Mouse (Mus musculus): ENCODE results near the gene Cnih1. TPM values are rescaled to one million over a fixed set of nuclear protein-coding genes. Genes with fewer than 3 reads are reported as not detected.
"Not testable (repeated sequence)": the region's sequence is repeated elsewhere in the genome, so short reads cannot be mapped to it uniquely, and the experiment has no call there.

The Cnih1 gene
- polyA plus RNA-seq, 1 experiment from 2014 or later: 178 TPM

DNA sequence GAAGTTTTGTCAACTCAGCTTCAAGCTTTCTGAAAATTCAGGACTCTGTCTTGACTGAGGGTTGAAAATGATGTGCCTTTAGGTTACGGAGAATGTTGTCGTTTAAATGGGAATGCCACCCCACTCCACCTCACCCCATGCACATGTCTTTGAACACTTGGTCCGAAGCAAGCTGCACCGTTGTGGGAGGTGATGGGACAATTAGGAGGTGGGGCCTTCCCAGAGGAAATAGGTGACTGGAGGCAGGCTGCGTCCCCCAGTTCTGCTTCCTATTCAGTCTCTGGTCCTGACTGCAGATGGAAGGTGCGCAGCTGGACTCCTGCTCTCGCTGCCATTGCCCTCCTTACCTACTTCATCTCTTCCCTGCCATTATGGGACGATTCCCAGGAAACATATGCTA lies 32.4 kb downstream of the Cnih1 start:
- Histone ChIP-seq H3K4me3 (no peak overlapping the region), H3K4me1 (peaks cover under 1% of the 10 kb centered on the region), H3K27me3 (no peaks in the 10 kb centered on the region), H3K4me2 (replicated peaks) (no peak overlapping the region), H3K27ac (replicated peaks) (no peak overlapping the region), H3K9ac (replicated peaks) (no peak overlapping the region), H3K36me3 (no peaks in the 10 kb centered on the region), H3K9me3 (no peaks in the 10 kb centered on the region)
- WGBS: 94% methylated on average over 8 of the region's 8 CpGs
- no peak for ATAC-seq (ENCODE audit: low FRiP score, low read depth)

DNA sequence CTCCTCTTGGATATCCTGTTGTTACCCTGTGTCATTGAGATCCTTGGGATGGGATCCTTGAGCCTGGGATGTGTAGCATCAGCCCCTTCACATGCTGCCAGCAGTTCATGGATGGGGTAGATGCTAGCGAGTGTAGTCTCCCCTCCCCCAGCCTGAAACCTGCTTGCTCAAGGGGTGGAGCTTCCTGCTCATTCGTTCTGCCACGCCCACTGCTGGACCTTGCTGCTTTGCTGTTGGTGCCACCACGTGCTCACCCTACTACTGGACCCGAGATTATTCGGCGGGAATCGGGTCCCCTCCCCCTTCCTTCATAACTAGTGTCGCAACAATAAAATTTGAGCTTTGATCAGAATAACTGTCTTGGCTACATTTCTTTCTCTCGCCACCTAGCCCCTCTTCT lies 33.8 kb downstream of the Cnih1 start:
- ATAC-seq (ENCODE audit: low FRiP score, low read depth); H3K4me2 ChIP-seq (replicated peaks): not testable (repeated sequence)
- 73% methylated on average over 10 of the region's 10 CpGs for WGBS

DNA sequence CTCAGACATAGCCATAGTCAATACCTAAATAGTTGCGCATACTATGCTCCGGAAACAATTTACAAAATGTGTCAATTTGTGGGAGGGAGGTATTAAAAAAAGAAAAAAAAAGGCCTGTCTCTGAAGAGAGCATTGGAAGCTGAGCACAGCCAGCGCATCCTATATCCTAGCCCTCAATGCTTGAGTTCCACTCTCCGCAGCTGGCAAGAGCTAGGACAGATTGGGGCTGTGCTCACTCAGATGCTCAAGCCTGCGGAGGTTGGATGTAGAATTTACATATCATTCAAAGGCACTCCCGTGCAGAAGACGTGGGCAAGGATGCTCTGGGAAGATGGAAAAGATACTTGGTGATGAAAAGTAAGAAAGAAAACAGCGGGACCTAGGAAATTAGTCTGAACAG lies 42.8 kb downstream of the Cnih1 start:
- Histone ChIP-seq H3K9me3 (no peaks in the 10 kb centered on the region), H3K27me3 (no peaks in the 10 kb centered on the region), H3K4me1 (no peaks in the 10 kb centered on the region), H3K9ac (replicated peaks) (no peak overlapping the region), H3K4me3 (no peak overlapping the region), H3K4me2 (replicated peaks) (no peak overlapping the region), H3K36me3 (no peaks in the 10 kb centered on the region), H3K27ac (replicated peaks) (no peak overlapping the region)
- 97% methylated on average over 8 of the region's 8 CpGs for WGBS
- ATAC-seq (ENCODE audit: low FRiP score, low read depth): no peak

More for the DNA sequence above, 33.8 kb downstream of the Cnih1 start:
- not testable (repeated sequence) for H3K27ac ChIP-seq (replicated peaks); H3K9me3 ChIP-seq; H3K27me3 ChIP-seq; H3K9ac ChIP-seq (replicated peaks); H3K4me3 ChIP-seq; H3K4me1 ChIP-seq; H3K36me3 ChIP-seq

DNA sequence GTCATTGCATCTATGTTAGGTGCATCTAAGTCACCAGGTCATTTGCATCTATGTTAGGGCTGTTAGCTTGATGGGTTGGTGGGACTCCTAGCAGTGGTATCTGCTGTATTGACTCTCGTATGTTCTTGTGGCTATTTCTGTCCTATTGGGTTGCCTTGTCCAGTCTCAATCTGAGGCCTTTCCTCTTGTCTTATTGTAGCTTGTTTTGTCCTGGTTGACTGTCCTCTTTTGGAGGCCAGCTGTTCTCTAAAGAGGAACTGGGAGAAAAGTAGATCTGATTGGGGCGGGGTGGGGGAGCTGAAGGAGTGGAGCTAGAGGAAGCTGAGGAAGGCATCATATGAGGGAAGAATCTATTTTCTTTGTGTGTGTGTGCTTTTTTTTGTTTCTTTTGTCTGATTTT lies 45.5 kb downstream of the Cnih1 start:
- no peak overlapping the region for H3K27ac ChIP-seq (replicated peaks)
- no peaks in the 10 kb centered on the region for H3K27me3 ChIP-seq
- ATAC-seq (ENCODE audit: low FRiP score, low read depth): no peak
- H3K9me3 ChIP-seq: no peaks in the 10 kb centered on the region
- no peaks in the 10 kb centered on the region for H3K36me3 ChIP-seq
- no peak overlapping the region for H3K4me2 ChIP-seq (replicated peaks)
- WGBS: 92% methylated on average over 2 of the region's 2 CpGs
- H3K9ac ChIP-seq (replicated peaks): no peak overlapping the region
- no peak overlapping the region for H3K4me3 ChIP-seq
- no peaks in the 10 kb centered on the region for H3K4me1 ChIP-seq

DNA sequence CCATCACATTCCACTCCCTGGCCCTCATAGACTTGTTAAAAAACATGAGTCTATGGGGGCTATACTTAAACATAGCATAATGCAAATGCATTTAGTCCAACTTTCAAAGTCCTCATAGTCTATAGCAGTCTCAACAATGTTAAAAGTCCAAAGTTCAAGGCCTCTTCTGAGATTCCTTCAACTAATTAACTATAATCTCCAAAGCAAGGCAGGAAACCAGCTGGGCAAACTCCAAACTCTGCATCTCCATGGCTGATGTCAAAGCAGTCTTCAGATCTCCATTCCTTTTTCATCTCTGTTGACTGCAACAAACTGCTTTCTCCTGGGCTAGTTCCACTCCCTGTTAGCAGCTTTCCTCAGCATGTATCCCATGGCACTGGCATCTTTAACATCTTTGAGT lies 50.9 kb downstream of the Cnih1 start:
- not testable (repeated sequence) for H3K27me3 ChIP-seq; H3K27ac ChIP-seq (replicated peaks); H3K4me1 ChIP-seq; H3K4me3 ChIP-seq; H3K9me3 ChIP-seq; H3K36me3 ChIP-seq; H3K4me2 ChIP-seq (replicated peaks); ATAC-seq (ENCODE audit: low FRiP score, low read depth); H3K9ac ChIP-seq (replicated peaks)

DNA sequence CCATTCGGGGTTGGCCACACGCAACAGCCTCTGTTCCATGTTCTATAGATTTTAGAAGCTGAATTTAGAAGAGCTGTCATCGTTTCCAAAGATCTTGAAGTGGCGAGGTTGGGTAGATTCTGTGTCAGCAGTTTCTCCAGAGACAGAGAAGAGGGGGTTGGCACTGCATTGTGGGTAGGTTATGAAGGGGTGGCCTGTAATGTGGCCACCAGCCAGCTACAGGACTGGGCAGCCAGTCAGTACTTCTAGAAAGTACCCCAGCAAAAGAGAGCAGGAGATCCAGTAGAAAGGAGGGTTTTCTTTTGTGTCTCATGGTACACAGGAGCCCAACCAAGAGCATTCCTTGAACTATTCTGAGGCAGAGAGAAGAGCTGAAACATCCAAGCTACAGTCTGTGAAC lies 51.8 kb downstream of the Cnih1 start:
- 97% methylated on average over 4 of the region's 4 CpGs for WGBS
- Histone ChIP-seq H3K27me3 (no peaks in the 10 kb centered on the region), H3K9ac (replicated peaks) (no peak overlapping the region), H3K4me3 (no peak overlapping the region), H3K4me2 (replicated peaks) (no peak overlapping the region), H3K9me3 (no peaks in the 10 kb centered on the region), H3K36me3 (no peaks in the 10 kb centered on the region), H3K27ac (replicated peaks) (no peak overlapping the region), H3K4me1 (no peaks in the 10 kb centered on the region)
- no peak for ATAC-seq (ENCODE audit: low FRiP score, low read depth)

DNA sequence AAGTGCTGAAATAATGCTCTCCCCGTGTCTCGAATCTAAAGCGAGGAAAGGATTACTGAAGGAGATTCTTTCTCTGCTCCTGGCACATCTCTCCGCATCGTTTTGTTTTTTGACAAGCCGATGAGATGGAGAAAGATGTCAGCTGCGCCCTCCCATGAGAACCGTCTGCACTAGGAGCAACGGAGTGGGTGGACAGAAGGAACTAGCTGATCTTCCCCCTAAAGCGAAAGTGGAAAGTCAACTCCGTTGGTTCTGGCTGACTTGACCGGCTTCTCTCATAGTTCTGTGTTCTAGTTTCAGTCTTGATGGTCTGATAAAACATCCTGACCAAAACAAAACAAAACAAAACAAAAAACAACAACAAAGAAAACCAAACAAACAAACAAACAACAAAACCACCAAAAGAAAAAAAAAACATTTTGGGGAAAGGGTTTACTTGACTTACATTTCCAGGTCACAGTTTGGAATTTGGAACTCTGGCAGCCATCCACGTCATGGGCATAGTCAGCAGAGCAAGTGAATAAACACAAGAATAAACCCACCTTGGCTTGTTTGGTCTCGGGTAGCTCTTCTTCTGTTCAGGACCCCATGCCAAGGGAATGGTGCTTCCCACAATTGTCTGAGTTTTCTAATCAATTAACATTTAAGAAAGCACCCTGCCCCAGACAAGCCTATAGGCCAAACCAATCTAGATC lies 53.3 kb downstream of the Cnih1 start:
- ATAC-seq (ENCODE audit: low FRiP score, low read depth): no peak
- WGBS: 88% methylated on average over 14 of the region's 14 CpGs
- no peak overlapping the region for H3K4me2 ChIP-seq (replicated peaks)

DNA sequence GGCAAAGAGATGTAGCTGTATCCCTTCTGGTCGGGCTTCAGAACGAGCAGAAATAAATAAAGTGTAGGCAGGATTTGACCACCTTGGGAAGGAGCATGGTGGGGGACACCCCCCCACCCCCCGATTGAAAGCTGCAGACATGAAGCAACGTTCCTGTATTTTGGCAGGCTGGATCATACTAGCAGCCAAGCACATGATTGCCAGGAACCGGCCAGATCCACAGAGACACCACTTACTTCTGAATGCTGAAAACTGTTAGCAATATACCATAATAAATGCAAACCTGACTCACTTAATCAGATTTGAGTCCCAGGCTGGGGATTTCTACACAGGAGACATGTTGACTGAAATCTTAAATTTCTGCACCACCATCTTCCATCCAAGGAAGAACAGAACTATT lies 53.9 kb downstream of the Cnih1 start:
- Histone ChIP-seq H3K9ac (replicated peaks) (no peak overlapping the region), H3K27ac (replicated peaks) (no peak overlapping the region), H3K36me3 (no peaks in the 10 kb centered on the region), H3K27me3 (no peaks in the 10 kb centered on the region), H3K4me3 (no peak overlapping the region), H3K9me3 (no peaks in the 10 kb centered on the region), H3K4me1 (no peaks in the 10 kb centered on the region), H3K4me2 (replicated peaks) (no peak overlapping the region)
- ATAC-seq (ENCODE audit: low FRiP score, low read depth): no peak
- 87% methylated on average over 5 of the region's 5 CpGs for WGBS

More for the DNA sequence above, 53.3 kb downstream of the Cnih1 start:
- H3K27me3 ChIP-seq: no peaks in the 10 kb centered on the region
- no peak overlapping the region for H3K27ac ChIP-seq (replicated peaks)
- H3K9ac ChIP-seq (replicated peaks): no peak overlapping the region
- no peaks in the 10 kb centered on the region for H3K4me1 ChIP-seq
- H3K4me3 ChIP-seq: no peak overlapping the region
- H3K9me3 ChIP-seq: no peaks in the 10 kb centered on the region
- H3K36me3 ChIP-seq: no peaks in the 10 kb centered on the region

DNA sequence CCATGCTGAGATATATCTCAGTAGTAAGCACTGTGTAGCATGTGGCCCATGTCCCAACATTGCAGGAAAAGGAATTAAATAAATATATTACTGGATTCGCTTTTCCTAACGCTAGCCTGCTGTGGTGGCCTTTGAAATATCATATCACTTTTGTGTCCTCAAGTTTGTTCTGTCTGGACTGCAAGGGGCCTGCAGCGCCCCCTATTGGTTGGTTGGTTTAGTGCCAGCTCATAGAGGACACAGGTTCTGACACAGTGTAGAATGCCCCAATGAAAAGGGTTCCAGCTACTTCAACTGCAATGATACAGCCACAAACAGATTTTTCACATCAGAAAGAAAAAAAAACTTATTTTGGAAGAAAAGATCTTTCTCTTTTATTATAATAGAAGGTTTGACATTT lies 62.5 kb downstream of the Cnih1 start:
- H3K4me3 ChIP-seq: no peak overlapping the region
- 0 out of 2 replicates have a peak, but pooled peaks cover 3% of the 10 kb centered on the region for H3K4me1 ChIP-seq
- 58% methylated on average over 3 of the region's 3 CpGs for WGBS
- ATAC-seq (ENCODE audit: low FRiP score, low read depth): 0 out of 2 replicates have a peak, but pooled peaks have one; percentile 49
- H3K36me3 ChIP-seq: no peaks in the 10 kb centered on the region
- H3K4me2 ChIP-seq (replicated peaks): no peak overlapping the region
- peaks cover 6% of the 10 kb centered on the region; the same call in 1 of the 2 replicates for H3K27me3 ChIP-seq
- no peak overlapping the region for H3K27ac ChIP-seq (replicated peaks)
- H3K9me3 ChIP-seq: no peaks in the 10 kb centered on the region
- no peak overlapping the region for H3K9ac ChIP-seq (replicated peaks)

Other genes with a start within 250 kb of the Cnih1 start
- gene Cdkn3, start 27.9 kb downstream of the Cnih1 start, polyA plus RNA-seq (2016; fragmentation: Nextera tagmentation; extraction: Ambion mirVana): 34.5 and 40.4 TPM in 2 replicates
- gene Gmfb, start 33.8 kb upstream of the Cnih1 start, polyA plus RNA-seq (2016; fragmentation: Nextera tagmentation; extraction: Ambion mirVana): 105 and 109 TPM in 2 replicates
- gene Cgrrf1, start 43.7 kb upstream of the Cnih1 start, polyA plus RNA-seq (2016; fragmentation: Nextera tagmentation; extraction: Ambion mirVana): 27.4 and 30.6 TPM in 2 replicates
- 4.3 and 7.3 TPM in 2 replicates for gene Samd4, start 94.4 kb upstream of the Cnih1 start, polyA plus RNA-seq (2016; fragmentation: Nextera tagmentation; extraction: Ambion mirVana)